Mouse (Mus musculus) intestine, embryonic 14.5 days (tissue): Measurements from ENCODE around the gene Nrd1. TPM values are rescaled to one million over a fixed set of nuclear protein-coding genes. Genes with fewer than 3 reads are reported as not detected.

Experiments
- ATAC-seq: fragments of 200-750 bp; cut with Nextera tagmentation; replicated peaks from 2 replicates; pipeline ENCODE4 v1.8.0; 2017; ENCODE audit warnings: low read depth, moderate number of reproducible peaks, moderate TSS enrichment, moderate library complexity; ENCODE audit not compliant: low FRiP score, low TSS enrichment
- DNase-seq: peaks from one replicate; pipeline ENCODE4 v3.0.0-alpha.2; 2018; ENCODE audit warnings: low spot score
- H3K27ac ChIP-seq: fragments of 300-500 bp; sonication (generic); 2 replicates; pipeline ENCODE4 v1.5.1; 2014; ENCODE audit warnings: low read depth, mild to moderate bottlenecking, control low read depth
- H3K27me3 ChIP-seq: fragments of 300-500 bp; sonication (generic); replicated peaks from 2 replicates; pipeline ENCODE4 v1.6.1; 2014; ENCODE audit warnings: low read length, control low read depth; ENCODE audit not compliant: control insufficient read depth, insufficient read depth
- H3K36me3 ChIP-seq: fragments of 300-500 bp; sonication (generic); 2 replicates; pipeline ENCODE4 v1.6.1; 2014; ENCODE audit warnings: low read length, control low read depth; ENCODE audit not compliant: control insufficient read depth, insufficient read depth
- H3K4me1 ChIP-seq: fragments of 300-500 bp; sonication (generic); replicated peaks from 2 replicates; pipeline ENCODE4 v1.6.1; 2014; ENCODE audit warnings: low read length, control low read depth, mixed read lengths; ENCODE audit not compliant: control insufficient read depth, insufficient read depth
- H3K4me2 ChIP-seq: fragments of 300-500 bp; sonication (generic); 2 replicates; pipeline ENCODE4 v1.6.1; 2014; ENCODE audit warnings: low read length
- H3K4me3 ChIP-seq: fragments of 300-500 bp; sonication (generic); 2 replicates; pipeline ENCODE4 v1.5.1; 2014; ENCODE audit warnings: low read depth, low read length, control low read depth, mixed read lengths
- H3K9ac ChIP-seq: fragments of 300-500 bp; sonication (generic); 2 replicates; pipeline ENCODE4 v1.6.1; 2014; ENCODE audit warnings: mild to moderate bottlenecking, low read length
- H3K9me3 ChIP-seq: fragments of 300-500 bp; sonication (generic); 2 replicates; pipeline ENCODE4 v1.6.1; 2016; ENCODE audit warnings: low read length, control low read depth; ENCODE audit not compliant: control insufficient read depth
- WGBS: fragments of 180-500 bp; shearing (Covaris S2); extraction: QIAGEN DNeasy Blood & Tissue Kit; methylation state at CpG from one replicate; pipeline ENCODE4 v1.1.7; 2014; 5-methylcytosine and 5-hydroxymethylcytosine counted together
- polyA plus RNA-seq: library from polyadenylated mRNA; unstranded; fragments of >200 nt; fragmentation: Nextera tagmentation; extraction: Ambion mirVana; gene quantifications from 2 replicates; pipeline ENCODE4 v1.2.1, GENCODE M21; 2014

Nrd1 gene
- polyA plus RNA-seq, 1 experiment from 2014 or later = 45.8 TPM

DNA sequence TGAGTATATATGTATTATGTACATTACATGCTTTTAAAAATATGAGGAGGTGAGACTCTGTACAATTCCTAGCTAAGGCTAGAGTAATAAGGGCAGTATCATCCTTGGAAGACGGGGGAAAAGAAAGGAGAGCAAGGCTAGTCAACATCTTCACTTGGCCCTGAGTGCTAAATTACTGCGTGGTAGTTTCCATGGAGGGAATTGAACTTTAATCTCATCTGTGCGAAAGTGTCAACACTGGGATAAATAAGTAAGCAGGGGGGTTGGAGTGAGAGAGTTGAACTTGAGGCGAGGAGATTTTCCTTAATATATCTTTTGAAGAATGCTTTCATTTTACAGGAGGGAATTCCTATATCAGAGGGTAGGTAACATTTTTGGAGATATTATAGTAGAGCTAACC lies 13.6 kb downstream of the Nrd1 start:
- Histone ChIP-seq H3K4me1 (no peaks in the 10 kb centered on the region), H3K27me3 (no peaks in the 10 kb centered on the region), H3K4me2 (no peak overlapping the region), H3K9me3 (no peaks in the 10 kb centered on the region), H3K36me3 (peaks cover 36% of the 10 kb centered on the region), H3K4me3 (no peak overlapping the region), H3K9ac (no peak overlapping the region), H3K27ac (no peak overlapping the region)
- no peak for ATAC-seq
- DNase-seq = no peak
- WGBS = 90% methylated on average over 4 of the region's 4 CpGs

DNA sequence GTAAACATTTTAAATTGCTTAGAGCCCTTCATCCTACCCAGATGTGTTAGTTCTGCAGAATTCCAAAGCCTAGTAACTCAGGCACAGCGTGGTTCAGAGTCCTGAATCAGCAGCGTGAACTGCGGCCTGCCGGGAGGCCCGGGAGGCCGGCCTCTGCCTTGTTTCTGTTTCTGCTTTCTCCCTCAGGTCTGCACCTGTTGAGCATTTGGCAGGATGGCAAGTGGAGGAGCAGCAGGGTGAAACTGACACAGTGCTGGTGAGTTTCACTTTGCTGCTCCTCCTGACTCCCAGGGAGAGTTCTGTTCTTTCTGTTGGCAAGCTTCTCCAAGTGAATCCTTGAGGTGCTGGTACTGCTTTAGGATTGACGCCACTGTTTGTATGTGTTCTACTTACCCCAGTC lies 17.0 kb downstream of the Nrd1 start:
- Histone ChIP-seq H3K27me3 (no peaks in the 10 kb centered on the region), H3K36me3 (peaks cover 59% of the 10 kb centered on the region), H3K4me3 (no peak overlapping the region), H3K9ac (no peak overlapping the region), H3K27ac (no peak overlapping the region), H3K9me3 (no peaks in the 10 kb centered on the region), H3K4me1 (no peaks in the 10 kb centered on the region), H3K4me2 (no peak overlapping the region)
- 69% methylated on average over 7 of the region's 7 CpGs for WGBS
- ATAC-seq (no peak), DNase-seq (no peak)

DNA sequence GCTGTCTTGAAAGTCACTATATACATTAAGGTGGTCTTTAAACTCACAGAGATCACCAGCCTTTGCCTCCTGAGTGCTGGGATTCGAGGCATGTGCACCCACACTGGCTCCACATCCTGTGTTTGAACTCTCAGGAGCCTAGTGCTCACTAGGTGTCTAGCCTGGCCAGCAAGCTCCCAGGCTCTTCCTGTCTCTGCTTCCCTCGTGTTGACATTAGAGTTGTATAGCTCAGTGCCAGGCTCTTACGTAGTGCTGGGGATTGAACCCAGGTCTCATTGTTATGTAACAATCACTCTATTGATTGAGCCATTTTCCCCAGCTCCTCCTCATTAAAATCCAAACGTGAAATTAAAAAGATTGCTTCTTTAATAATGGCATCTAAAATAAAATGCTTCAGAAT lies 18.8 kb downstream of the Nrd1 start:
- DNase-seq (no peak), ATAC-seq (no peak)
- H3K27me3 ChIP-seq = no peaks in the 10 kb centered on the region
- peaks cover 59% of the 10 kb centered on the region for H3K36me3 ChIP-seq
- WGBS = 74% methylated on average over 4 of the region's 4 CpGs
- H3K4me3 ChIP-seq = no peak overlapping the region
- no peak overlapping the region for H3K9ac ChIP-seq
- no peak overlapping the region for H3K27ac ChIP-seq
- H3K4me1 ChIP-seq = no peaks in the 10 kb centered on the region
- H3K9me3 ChIP-seq = no peaks in the 10 kb centered on the region
- H3K4me2 ChIP-seq = no peak overlapping the region

DNA sequence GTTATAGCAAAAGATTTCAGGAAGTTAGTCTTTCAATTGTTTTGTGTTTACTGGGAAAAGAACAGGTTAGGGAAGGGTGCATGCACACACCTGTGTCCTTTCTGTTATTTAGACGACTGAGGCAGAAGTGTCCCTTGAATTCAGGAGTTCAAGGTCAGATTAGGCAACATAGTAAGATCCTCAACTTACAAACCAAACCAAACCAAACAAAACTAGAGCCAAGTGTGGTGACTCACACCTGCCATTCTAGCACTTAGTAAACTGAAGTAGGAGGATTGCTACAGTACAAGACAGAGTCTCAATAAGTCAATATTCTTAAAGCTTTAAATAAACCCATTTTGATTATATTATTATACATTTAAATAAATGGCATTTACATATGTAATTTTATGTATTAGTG lies 21.5 kb downstream of the Nrd1 start:
- Histone ChIP-seq H3K9ac (no peak overlapping the region), H3K4me2 (no peak overlapping the region), H3K27me3 (no peaks in the 10 kb centered on the region), H3K27ac (no peak overlapping the region), H3K36me3 (peaks cover 65% of the 10 kb centered on the region), H3K4me1 (no peaks in the 10 kb centered on the region), H3K4me3 (no peak overlapping the region), H3K9me3 (no peaks in the 10 kb centered on the region)
- WGBS = 90% methylated on average over 1 of the region's 1 CpGs
- DNase-seq (no peak), ATAC-seq (no peak)

DNA sequence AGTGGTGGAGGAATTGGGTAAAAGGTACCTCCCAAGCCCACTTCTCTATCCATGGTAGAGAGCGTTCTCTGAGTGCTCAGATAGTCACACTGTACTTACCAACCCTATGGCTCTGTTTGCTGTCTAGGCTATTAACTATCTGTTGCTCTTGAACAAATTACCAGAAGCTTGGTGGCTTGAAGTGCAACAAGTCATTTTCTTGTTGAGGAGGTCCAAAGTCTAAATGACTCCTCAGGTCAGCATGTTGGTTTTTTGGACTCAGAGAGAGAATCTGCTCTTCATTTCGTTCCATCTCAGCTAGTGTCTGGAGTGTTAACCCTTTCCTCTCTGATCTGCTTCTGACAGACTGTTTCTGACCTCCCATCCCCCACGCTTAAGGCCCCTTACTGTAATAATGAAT lies 24.6 kb downstream of the Nrd1 start:
- ATAC-seq = no peak
- H3K4me1 ChIP-seq = no peaks in the 10 kb centered on the region
- 71% methylated on average over 3 of the region's 3 CpGs for WGBS

DNA sequence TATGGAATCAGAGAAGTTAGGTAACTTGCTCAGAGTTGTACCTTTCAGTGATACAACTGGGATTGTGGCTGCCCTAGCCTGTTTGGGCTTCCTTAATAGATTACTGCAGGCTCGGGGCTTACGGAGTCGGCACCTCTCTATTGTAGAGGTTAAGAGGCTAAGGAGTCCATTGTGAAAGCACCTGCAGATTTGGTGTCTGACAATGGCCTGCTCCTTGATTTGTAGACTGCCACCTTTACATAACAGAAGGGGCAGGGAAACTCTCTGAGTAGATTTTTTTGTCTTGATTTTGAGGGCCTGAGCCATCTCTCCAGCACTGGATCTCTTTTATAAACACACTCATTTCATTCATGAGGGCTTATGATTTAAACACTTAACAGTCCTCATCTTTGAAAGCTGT lies 26.1 kb downstream of the Nrd1 start:
- no peak for DNase-seq
- no peaks in the 10 kb centered on the region for H3K27me3 ChIP-seq
- no peak overlapping the region for H3K4me3 ChIP-seq
- peaks cover 69% of the 10 kb centered on the region for H3K36me3 ChIP-seq
- no peak overlapping the region for H3K4me2 ChIP-seq
- H3K9me3 ChIP-seq = no peaks in the 10 kb centered on the region
- H3K9ac ChIP-seq = no peak overlapping the region
- WGBS = 90% methylated on average over 3 of the region's 3 CpGs
- no peak for ATAC-seq
- H3K27ac ChIP-seq = no peak overlapping the region
- H3K4me1 ChIP-seq = no peaks in the 10 kb centered on the region

More for the DNA sequence above, 24.6 kb downstream of the Nrd1 start:
- no peak overlapping the region for H3K9ac ChIP-seq
- peaks cover 60% of the 10 kb centered on the region for H3K36me3 ChIP-seq
- H3K9me3 ChIP-seq = no peaks in the 10 kb centered on the region
- no peaks in the 10 kb centered on the region for H3K27me3 ChIP-seq
- no peak overlapping the region for H3K4me2 ChIP-seq
- H3K4me3 ChIP-seq = no peak overlapping the region
- no peak overlapping the region for H3K27ac ChIP-seq
- no peak for DNase-seq

DNA sequence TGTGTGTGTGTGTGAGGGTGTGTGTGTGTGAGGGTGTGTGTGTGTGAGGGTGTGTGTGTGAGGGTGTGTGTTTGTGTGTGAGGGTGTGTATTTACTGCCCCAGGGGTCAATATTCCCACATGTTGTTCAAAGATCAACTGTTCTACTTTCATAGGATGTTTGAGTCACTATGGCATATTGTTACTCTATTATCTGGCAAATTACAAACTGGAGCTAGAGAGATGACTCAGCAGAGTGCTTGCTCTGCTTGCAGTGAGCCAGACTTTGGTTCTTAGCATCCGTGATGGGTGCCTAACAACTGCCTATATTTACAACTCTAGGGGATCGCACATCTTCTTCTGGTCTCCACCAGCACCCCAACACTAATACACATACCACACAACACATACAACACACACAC lies 29.4 kb downstream of the Nrd1 start:
- 91% methylated on average over 2 of the region's 2 CpGs for WGBS
- peaks cover 77% of the 10 kb centered on the region for H3K36me3 ChIP-seq

DNA sequence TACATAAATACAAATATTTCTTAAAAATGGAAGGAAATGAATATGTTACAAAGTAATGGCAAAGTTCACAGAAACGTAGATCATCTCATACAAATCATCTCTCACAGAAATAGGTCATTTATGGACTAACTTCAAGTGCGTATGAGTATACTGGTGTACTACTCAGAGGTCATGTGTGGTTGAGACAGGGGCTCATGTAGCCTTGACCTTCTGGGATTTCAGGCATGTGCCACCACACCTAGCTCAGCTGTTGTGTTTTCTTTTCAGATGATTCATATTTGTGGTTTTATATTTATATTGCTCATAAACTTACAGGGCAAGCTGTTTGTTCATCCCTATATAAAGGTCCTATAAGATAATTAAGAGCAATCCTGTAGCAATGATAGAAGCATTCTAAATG lies 29.8 kb downstream of the Nrd1 start:
- Histone ChIP-seq H3K27ac (no peak overlapping the region), H3K4me3 (no peak overlapping the region), H3K36me3 (peaks cover 79% of the 10 kb centered on the region), H3K4me2 (no peak overlapping the region), H3K4me1 (no peaks in the 10 kb centered on the region), H3K9ac (no peak overlapping the region), H3K27me3 (no peaks in the 10 kb centered on the region), H3K9me3 (no peaks in the 10 kb centered on the region)
- no peak for ATAC-seq
- no peak for DNase-seq
- WGBS = 91% methylated on average over 2 of the region's 2 CpGs

More for the DNA sequence above, 29.4 kb downstream of the Nrd1 start:
- Histone ChIP-seq H3K9me3 (no peaks in the 10 kb centered on the region), H3K4me1 (no peaks in the 10 kb centered on the region), H3K4me2 (no peak overlapping the region), H3K27me3 (no peaks in the 10 kb centered on the region), H3K27ac (no peak overlapping the region), H3K9ac (no peak overlapping the region), H3K4me3 (no peak overlapping the region)
- DNase-seq (no peak), ATAC-seq (no peak)

DNA sequence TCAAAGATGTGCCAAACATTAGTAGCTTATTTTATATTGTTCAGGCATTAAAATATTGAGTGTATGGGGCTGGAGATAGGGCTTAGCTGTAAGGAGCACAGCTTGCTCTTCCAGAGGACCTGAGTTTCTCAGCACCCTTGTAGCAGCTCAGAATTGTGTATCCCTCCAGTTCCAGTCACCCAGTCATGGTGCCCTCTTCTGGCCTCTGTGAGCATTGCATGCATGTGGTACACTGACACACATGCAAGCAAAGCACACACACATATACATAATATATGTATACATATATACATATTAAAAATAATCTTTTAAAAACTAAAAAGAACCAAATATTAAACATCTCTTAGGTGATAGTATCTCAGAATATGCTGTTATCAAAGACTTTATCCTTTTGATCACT lies 35.9 kb downstream of the Nrd1 start:
- Histone ChIP-seq H3K36me3 (peaks cover 70% of the 10 kb centered on the region), H3K4me3 (no peak overlapping the region), H3K4me1 (no peaks in the 10 kb centered on the region), H3K27ac (no peak overlapping the region), H3K9ac (no peak overlapping the region), H3K27me3 (no peaks in the 10 kb centered on the region), H3K4me2 (no peak overlapping the region), H3K9me3 (no peaks in the 10 kb centered on the region)
- ATAC-seq (no peak), DNase-seq (peak; percentile 79)
